Mouse (Mus musculus) megakaryocyte-erythroid progenitor cell, adult 5-6 weeks (primary cell): ENCODE data around the gene Gm11361. TPM values are rescaled to one million over a fixed set of nuclear protein-coding genes. Genes with fewer than 3 reads are reported as not detected.

Source experiments
- ATAC-seq: replicated peaks from 2 replicates; pipeline ENCODE4 v1.8.0; 2016; ENCODE audit warnings: mild to moderate bottlenecking, inconsistent platforms; ENCODE audit not compliant: severe bottlenecking, poor library complexity, low FRiP score, low TSS enrichment
- total RNA-seq, 2 experiments: library from RNA; stranded (forward) in 1 of 2; stranded (reverse) in 1 of 2; fragments of 200-1000, 215-1000 nt in 1 of 2; fragments of >200 nt in 1 of 2; fragmentation: Nextera tagmentation in 1 of 2; gene quantifications; 2 replicates each; pipeline ENCODE4 v1.2.3; 2014 to 2017

The Gm11361 gene
- total RNA-seq (2014; fragmentation: Nextera tagmentation) (46.3 and 48.1 TPM in 2 replicates), total RNA-seq (2017) (11.5 and 13.6 TPM in 2 replicates)

DNA sequence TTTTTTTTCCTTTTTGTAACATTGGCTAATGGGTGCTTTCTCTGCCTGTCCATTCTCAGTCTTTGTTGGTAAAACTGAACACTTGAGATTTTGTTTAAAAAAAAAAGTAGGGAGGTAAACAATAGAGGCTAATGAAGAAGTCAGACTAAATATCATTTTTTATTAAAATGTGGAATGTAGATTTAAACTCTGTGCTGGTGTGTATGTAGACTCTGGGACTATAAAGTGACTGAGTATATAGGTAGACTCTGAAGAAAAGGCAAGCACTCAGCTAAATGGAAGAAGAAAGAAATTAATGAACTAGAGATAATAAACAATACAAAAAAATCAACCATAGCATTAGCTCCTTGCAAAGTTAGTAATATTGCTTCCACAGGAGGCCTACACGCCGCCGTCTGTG, at the start of gene Gm11361:
Gene Gm11361 (plus strand): TSS at position 301 of the 400 bp plus-strand sequence.
- no peak for ATAC-seq

DNA sequence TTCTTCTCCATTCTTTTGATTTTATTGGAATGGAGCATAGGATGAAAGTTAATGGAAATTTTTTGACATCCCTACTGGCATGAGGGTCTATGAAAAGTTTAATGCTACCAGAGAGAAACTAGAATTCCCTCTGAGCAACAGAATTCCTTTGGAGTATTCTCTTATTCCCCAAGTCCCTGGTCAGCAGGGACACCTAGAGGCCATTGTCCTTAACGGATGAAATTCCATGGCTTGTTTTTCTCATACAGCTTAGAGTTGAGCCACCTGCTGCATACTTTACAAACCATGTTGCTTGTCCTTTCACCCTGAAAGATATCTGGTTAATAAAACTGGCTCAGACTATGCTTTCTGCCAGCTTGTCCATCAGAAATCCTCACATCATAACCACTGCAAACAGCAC, 7.1 kb downstream of the Gm11361 start:
- no peak for ATAC-seq

DNA sequence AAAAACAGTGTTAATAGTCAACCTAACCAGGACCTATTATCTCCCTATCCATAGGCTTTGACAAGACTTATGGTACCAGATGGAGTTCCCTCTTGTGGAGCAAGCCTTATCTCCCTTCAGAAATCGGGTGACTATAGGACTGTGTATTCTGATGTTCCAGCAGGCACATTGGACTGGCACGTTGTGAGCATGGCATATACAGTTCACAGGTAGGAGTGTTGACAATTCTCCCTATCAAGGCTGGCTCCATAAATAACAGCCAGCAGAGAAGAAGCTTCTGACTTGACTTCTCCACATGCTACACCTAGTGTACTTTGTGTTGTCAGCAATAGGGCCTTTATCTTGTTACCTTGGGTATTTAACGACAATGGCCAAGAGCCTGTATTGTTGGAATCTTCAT, 30.0 kb downstream of the Gm11361 start:
- no peak for ATAC-seq

DNA sequence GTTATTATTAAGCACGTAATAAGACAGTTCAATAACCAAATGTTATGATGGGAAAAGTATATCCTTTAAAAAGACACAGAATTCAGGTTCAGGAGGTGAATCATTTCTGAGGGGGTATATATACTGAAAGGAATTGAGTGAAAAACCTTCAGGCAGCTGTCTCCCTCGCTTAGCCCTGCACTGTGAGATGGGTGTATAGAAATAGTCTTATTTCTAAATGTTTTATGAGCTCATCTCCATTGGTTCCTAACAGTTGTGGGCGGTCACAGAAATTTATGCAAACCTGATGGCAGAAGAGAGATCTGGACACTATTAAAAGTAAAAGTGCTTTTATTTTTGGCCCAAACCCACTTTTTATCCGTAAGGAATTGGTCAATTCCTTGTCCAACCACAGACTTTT, 36.9 kb downstream of the Gm11361 start:
- no peak for ATAC-seq

DNA sequence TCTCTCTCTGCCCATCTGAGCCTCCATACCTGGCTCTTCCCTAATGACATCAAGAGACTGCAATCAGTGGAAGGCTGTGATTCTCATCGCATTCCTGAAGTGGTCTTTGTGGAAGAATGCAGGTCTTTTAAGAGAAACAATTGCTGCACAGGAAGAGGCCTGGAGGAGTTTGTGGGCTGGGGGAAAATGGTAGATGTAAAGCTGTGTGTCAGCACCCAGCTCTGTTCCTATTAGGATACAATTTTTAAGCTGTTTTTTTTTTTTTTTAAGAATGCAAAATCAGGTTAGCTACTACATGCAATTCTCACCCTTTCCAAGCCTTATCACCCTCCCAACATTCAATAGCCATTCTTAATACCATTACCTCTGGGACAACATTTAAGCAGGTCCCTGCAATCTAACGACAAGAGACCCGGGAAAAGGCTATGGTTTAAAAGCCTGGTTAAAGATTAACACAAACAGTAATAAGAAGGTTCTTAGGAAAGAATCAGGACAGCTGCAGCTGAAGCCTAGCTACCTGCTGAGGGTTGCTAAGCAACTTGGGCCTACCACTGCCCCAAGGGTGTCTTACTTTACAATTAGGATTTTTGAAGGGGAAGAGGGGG, 37.5 kb downstream of the Gm11361 start:
- no peak for ATAC-seq

DNA sequence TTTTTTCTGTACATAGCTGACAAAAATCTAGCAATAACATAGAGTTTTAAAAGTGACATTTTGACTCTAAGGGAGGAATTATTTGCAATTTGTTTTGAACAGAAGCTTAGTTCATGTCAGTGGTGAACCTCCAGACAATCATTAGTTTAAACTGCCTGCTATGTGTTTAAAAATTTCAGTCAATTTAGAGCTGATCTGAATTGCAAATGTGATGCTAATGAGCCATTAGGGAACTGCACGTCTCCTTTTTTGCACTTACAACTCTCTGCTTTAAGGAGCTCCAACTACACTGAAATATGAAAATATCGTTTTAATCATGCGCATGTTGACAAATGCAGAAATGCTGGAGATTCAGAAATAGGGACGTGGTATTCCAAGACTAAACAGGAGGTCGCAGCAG, 38.2 kb downstream of the Gm11361 start:
- ATAC-seq, result no peak

DNA sequence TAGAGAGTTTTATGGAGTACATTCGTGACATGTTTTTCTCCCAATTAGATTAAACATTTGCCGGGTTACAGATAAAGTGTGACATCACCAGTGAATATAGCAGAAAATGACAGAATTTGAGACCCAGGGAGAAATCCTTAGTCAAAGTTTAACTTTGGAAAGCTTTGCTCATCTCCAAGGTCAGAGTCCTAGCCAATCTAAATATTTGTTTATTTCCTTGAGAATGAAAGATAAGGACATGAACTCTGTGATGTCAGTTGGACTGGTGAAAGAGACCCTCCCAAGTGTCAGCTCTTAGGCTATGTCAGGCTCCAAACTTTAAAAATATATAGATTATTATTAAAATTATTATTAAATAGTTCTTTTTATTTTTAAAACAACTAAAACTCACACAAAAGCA, 39.8 kb downstream of the Gm11361 start:
- no peak for ATAC-seq

DNA sequence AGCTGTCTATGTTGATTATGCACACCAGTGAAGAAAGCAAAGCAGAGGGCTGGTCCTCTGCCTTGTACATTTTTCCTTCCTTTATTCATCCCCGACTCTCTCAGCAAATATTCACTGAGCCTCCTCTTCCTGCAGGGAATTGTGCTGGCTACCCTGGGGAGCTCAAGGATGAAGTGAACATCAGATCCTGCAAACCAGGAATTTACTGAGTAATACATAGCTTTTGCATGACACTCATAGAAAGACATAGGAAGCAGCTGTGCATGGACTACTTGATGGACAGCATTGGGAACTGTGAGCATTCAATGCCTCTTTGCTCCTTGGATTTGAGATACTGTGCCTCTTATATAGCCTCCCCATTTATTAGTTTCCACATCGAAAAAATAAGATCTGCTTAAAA, 40.2 kb downstream of the Gm11361 start:
- ATAC-seq, result no peak

Other genes with a start within 250 kb of the Gm11361 start
- not detected in 2 replicates for gene Prl4a1, start 241.3 kb upstream of the Gm11361 start, total RNA-seq (2014; fragmentation: Nextera tagmentation)
- gene Prl4a1, start 241.3 kb upstream of the Gm11361 start, total RNA-seq (2017), result not detected in 2 replicates
- not detected in 2 replicates for gene Prl5a1, start 115.0 kb upstream of the Gm11361 start, total RNA-seq (2014; fragmentation: Nextera tagmentation)
- not detected in 2 replicates for gene Prl5a1, start 115.0 kb upstream of the Gm11361 start, total RNA-seq (2017)